Mouse (Mus musculus) liver (tissue): Measurements from ENCODE around the gene Cacng2.

Source experiments
- DNase-seq: peaks from one replicate; pipeline ENCODE4 v3.0.0-alpha.2; 2020; ENCODE audit warnings: mixed read lengths

Gene Cacng2

GRCm38 (mm10) chr15:78001400-78001799 is 118.4 kb downstream of the Cacng2 start:
- no peak for DNase-seq

- no peak for DNase-seq
Observed at GRCm38 (mm10) chr15:77988541-77988940, 131.3 kb downstream of the Cacng2 start.

- DNase-seq = no peak
Observed at GRCm38 (mm10) chr15:77983391-77983790, 136.4 kb downstream of the Cacng2 start.

GRCm38 (mm10) chr15:77982195-77982939 is 137.5 kb downstream of the Cacng2 start:
- peak; percentile 72 for DNase-seq

- no peak for DNase-seq
Observed at GRCm38 (mm10) chr15:77981181-77981680, 138.6 kb downstream of the Cacng2 start.

GRCm38 (mm10) chr15:77979427-77979865 is 140.4 kb downstream of the Cacng2 start:
- no peak for DNase-seq

- peak; percentile 62 for DNase-seq
Observed at GRCm38 (mm10) chr15:77977663-77978062, 142.2 kb downstream of the Cacng2 start.

GRCm38 (mm10) chr15:77974165-77974841 is 145.5 kb downstream of the Cacng2 start:
- peak; percentile 72 for DNase-seq

- peak; percentile 95 for DNase-seq
Observed at GRCm38 (mm10) chr15:77970470-77971292, 149.1 kb downstream of the Cacng2 start, which contains the start of gene Eif3d. Gene Eif3d (minus strand): TSS chr15:77970813.

GRCm38 (mm10) chr15:77969940-77970469 is 149.8 kb downstream of the Cacng2 start:
- no peak for DNase-seq

- peak; percentile 82 for DNase-seq
Observed at GRCm38 (mm10) chr15:77965117-77965528, 154.7 kb downstream of the Cacng2 start.

- DNase-seq = no peak
Observed at GRCm38 (mm10) chr15:77962447-77962846, 157.4 kb downstream of the Cacng2 start.

- no peak for DNase-seq
Observed at GRCm38 (mm10) chr15:77960693-77961092, 159.1 kb downstream of the Cacng2 start.

- DNase-seq = no peak
Observed at GRCm38 (mm10) chr15:77958071-77958470, 161.8 kb downstream of the Cacng2 start.

- no peak for DNase-seq
Observed at GRCm38 (mm10) chr15:77957625-77958024, 162.2 kb downstream of the Cacng2 start.

GRCm38 (mm10) chr15:77956404-77956901 is 163.4 kb downstream of the Cacng2 start, which contains the start of gene Foxred2:
Gene Foxred2 (minus strand): TSS chr15:77956722.
- DNase-seq = peak; percentile 83

- DNase-seq = no peak
Observed at GRCm38 (mm10) chr15:77955440-77956403, 164.1 kb downstream of the Cacng2 start.

- no peak for DNase-seq
Observed at GRCm38 (mm10) chr15:77954362-77954761, 165.5 kb downstream of the Cacng2 start.

- no peak for DNase-seq
Observed at GRCm38 (mm10) chr15:77952921-77953320, 166.9 kb downstream of the Cacng2 start.

- DNase-seq = no peak
Observed at GRCm38 (mm10) chr15:77949061-77949460, 170.8 kb downstream of the Cacng2 start.

GRCm38 (mm10) chr15:77945711-77946110 is 174.1 kb downstream of the Cacng2 start:
- DNase-seq = no peak
